ENCODE assay signal across 9 mouse cellular contexts in the genomic region with DNA sequence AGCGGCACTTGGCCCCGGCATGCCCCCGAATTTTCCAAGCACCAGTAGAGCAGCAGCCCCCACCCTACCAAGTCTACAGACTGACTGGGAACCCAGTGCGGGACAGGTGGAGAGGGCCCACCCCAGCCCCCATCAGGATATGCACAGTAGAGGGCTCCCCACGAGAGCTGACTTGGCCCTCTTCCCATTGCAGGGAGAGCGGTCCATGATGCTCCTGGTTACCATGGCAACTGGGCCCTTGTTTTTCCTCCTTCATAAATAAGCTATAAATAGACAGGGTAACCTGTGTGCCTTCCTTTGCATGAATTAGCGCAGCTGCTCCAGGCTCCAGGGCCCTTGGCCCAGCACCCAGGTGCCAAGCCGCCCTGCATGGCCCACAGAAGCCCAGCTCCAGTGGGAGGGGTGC. TPM values are rescaled to one million over a fixed set of nuclear protein-coding genes. Genes with fewer than 3 reads are reported as not detected.
A peak's percentile ranks its signal among the peaks of the same experiment; 100 is the strongest.
DNase-seq lines count a peak whose midpoint lies in the region; ATAC-seq and TF ChIP-seq lines count a peak whose summit lies in the region.
"Had no signal": no experiment of that assay in that cellular context is flagged by ENCODE, and none has a peak within 500 bp of the region (broad histone marks: within the 10 kb centered on the region; RNA-seq: fewer than 3 reads in every experiment).

No protein-coding gene starts in this region.

- no peaks in the 10 kb centered on the region for H3K9me3 ChIP-seq in heart, embryonic 11.5 days (replicated peaks; ENCODE audit: control insufficient read depth, low read length)
- H3K9me3 ChIP-seq in hindbrain, embryonic 16.5 days (ENCODE audit: control insufficient read depth, low read length): no peaks in the 10 kb centered on the region
- H3K9me3 ChIP-seq in midbrain, postnatal 0 days (ENCODE audit: low read length): no peaks in the 10 kb centered on the region
- H3K9me3 ChIP-seq in kidney, embryonic 16.5 days (ENCODE audit: low read length): no peaks in the 10 kb centered on the region

- 0 out of 2 replicates have a peak, but pooled peaks have one; percentile 36 for ATAC-seq in heart, embryonic 11.5 days (replicated peaks; ENCODE audit: insufficient number of reproducible peaks, low FRiP score, low TSS enrichment)
- peak; percentile 56 for ATAC-seq in hindbrain, embryonic 16.5 days
- ATAC-seq in midbrain, postnatal 0 days (ENCODE audit: low FRiP score): peak; percentile 62
- ATAC-seq in kidney, embryonic 16.5 days (ENCODE audit: low FRiP score, low TSS enrichment): no peak

- H3K9ac ChIP-seq in heart, embryonic 11.5 days (ENCODE audit: low read depth, low read length): no peak overlapping the region
- no peak overlapping the region for H3K9ac ChIP-seq in hindbrain, embryonic 16.5 days (ENCODE audit: low read depth, low read length)
- H3K9ac ChIP-seq in midbrain, postnatal 0 days (replicated peaks; ENCODE audit: low read length, poor library complexity, severe bottlenecking): no peak overlapping the region
- no peak overlapping the region for H3K9ac ChIP-seq in kidney, embryonic 16.5 days (replicated peaks; ENCODE audit: low read length)
- H3K9ac ChIP-seq: limb, embryonic 13.5 days had no signal

- no peak overlapping the region for H3K4me3 ChIP-seq in heart, embryonic 11.5 days (ENCODE audit: low read depth, low read length)
- no peak overlapping the region for H3K4me3 ChIP-seq in cerebellum, adult 2 months (replicated peaks; ENCODE audit: insufficient read depth, low read depth, low read length)
- H3K4me3 ChIP-seq in hindbrain, embryonic 16.5 days (ENCODE audit: low read length): no peak overlapping the region
- no peak overlapping the region for H3K4me3 ChIP-seq in midbrain, postnatal 0 days (ENCODE audit: low read depth, low read length)
- H3K4me3 ChIP-seq in kidney, embryonic 16.5 days (ENCODE audit: low read length): no peak overlapping the region
- H3K4me3 ChIP-seq: limb, embryonic 13.5 days had no signal

- no peak for TF ChIP-seq CTCF in cerebellum, adult 2 months (IDR thresholded peaks at IDR 0.05; ENCODE audit: borderline replicate concordance, insufficient read depth, low read depth, low read length)
- no peak for TF ChIP-seq CTCF in midbrain, postnatal 0 days (IDR thresholded peaks at IDR 0.05)

- WGBS in heart, embryonic 11.5 days (ENCODE audit: insufficient replicate concordance): 67% methylated on average over 8 of the region's 8 CpGs
- 25% methylated on average over 8 of the region's 8 CpGs for WGBS in cerebellum, adult 2 months
- 53% methylated on average over 8 of the region's 8 CpGs for WGBS in hindbrain, embryonic 16.5 days
- 53% methylated on average over 8 of the region's 8 CpGs for WGBS in midbrain, postnatal 0 days
- WGBS in kidney, embryonic 16.5 days: 65% methylated on average over 8 of the region's 8 CpGs

- intact Hi-C loops in heart, postnatal 25 days (cut with DNase I): loop anchor here (10.0 kb wide), 2 partner anchors 358 to 362 kb away; partner anchors contain the start of genes Arpc5l, Dennd1a and Rpl35

- H3K27me3 ChIP-seq in heart, embryonic 11.5 days (ENCODE audit: control insufficient read depth, insufficient read depth, low read length): no peaks in the 10 kb centered on the region
- no peaks in the 10 kb centered on the region for H3K27me3 ChIP-seq in cerebellum, adult 2 months (ENCODE audit: control insufficient read depth, insufficient read depth, low read length)
- H3K27me3 ChIP-seq in hindbrain, embryonic 16.5 days (replicated peaks; ENCODE audit: control insufficient read depth, insufficient read depth, low read length): no peaks in the 10 kb centered on the region
- no peaks in the 10 kb centered on the region for H3K27me3 ChIP-seq in midbrain, postnatal 0 days (ENCODE audit: insufficient read depth, low read length)
- H3K27me3 ChIP-seq in kidney, embryonic 16.5 days (ENCODE audit: insufficient read depth, low read length): no peaks in the 10 kb centered on the region
- H3K27me3 ChIP-seq: limb, embryonic 13.5 days had no signal

- DNase-seq in heart, postnatal 25 days (ENCODE audit: low spot score): no peak
- DNase-seq in cerebellum, adult 2 months: peak; percentile 41 to 46
- peak; percentile 80 for DNase-seq in midbrain, postnatal 0 days (ENCODE audit: low spot score)
- DNase-seq in embryo, embryonic 10.5 days (ENCODE audit: low spot score): no peak
- no peak for DNase-seq in heart, adult 18-20 months

- no peak for TF ChIP-seq POLR2A in cerebellum, adult 2 months (IDR thresholded peaks at IDR 0.05; ENCODE audit: borderline replicate concordance, insufficient read depth, low read length)

- H3K4me2 ChIP-seq in heart, embryonic 11.5 days: no peak overlapping the region
- no peak overlapping the region for H3K4me2 ChIP-seq in hindbrain, embryonic 16.5 days (ENCODE audit: low read length)
- no peak overlapping the region for H3K4me2 ChIP-seq in midbrain, postnatal 0 days (ENCODE audit: low read depth, low read length, poor library complexity, severe bottlenecking)
- no peak overlapping the region for H3K4me2 ChIP-seq in kidney, embryonic 16.5 days (replicated peaks; ENCODE audit: low read depth, low read length)
- H3K4me2 ChIP-seq: limb, embryonic 13.5 days had no signal

- peaks cover 7% of the 10 kb centered on the region; the same call in 1 of the 2 replicates for H3K4me1 ChIP-seq in heart, embryonic 11.5 days (ENCODE audit: control insufficient read depth, insufficient read depth, low read length)
- H3K4me1 ChIP-seq in cerebellum, adult 2 months (ENCODE audit: control insufficient read depth, insufficient read depth, low read length): peaks cover 9% of the 10 kb centered on the region; the same call in 1 of the 2 replicates
- H3K4me1 ChIP-seq in hindbrain, embryonic 16.5 days (ENCODE audit: control insufficient read depth, insufficient read depth, low read depth, low read length): peaks cover 20% of the 10 kb centered on the region
- H3K4me1 ChIP-seq in midbrain, postnatal 0 days (ENCODE audit: insufficient read depth, low read length): peaks cover 5% of the 10 kb centered on the region; the same call in 1 of the 2 replicates
- H3K4me1 ChIP-seq in kidney, embryonic 16.5 days (ENCODE audit: insufficient read depth, low read length): peaks cover 14% of the 10 kb centered on the region

- no peaks in the 10 kb centered on the region for H3K36me3 ChIP-seq in heart, embryonic 11.5 days (ENCODE audit: control insufficient read depth, insufficient read depth, low read length)
- no peaks in the 10 kb centered on the region for H3K36me3 ChIP-seq in hindbrain, embryonic 16.5 days (ENCODE audit: control insufficient read depth, insufficient read depth, low read length)
- H3K36me3 ChIP-seq in midbrain, postnatal 0 days (ENCODE audit: insufficient read depth, low read length): no peaks in the 10 kb centered on the region; the same call in 1 of the 2 replicates
- H3K36me3 ChIP-seq in kidney, embryonic 16.5 days (ENCODE audit: insufficient read depth, low read length): no peaks in the 10 kb centered on the region
- H3K36me3 ChIP-seq: limb, embryonic 13.5 days had no signal

- H3K27ac ChIP-seq in heart, embryonic 11.5 days (ENCODE audit: low read depth, low read length): no peak overlapping the region
- H3K27ac ChIP-seq in cerebellum, adult 2 months (ENCODE audit: insufficient read depth, low read length): no peak overlapping the region
- H3K27ac ChIP-seq in hindbrain, embryonic 16.5 days (ENCODE audit: low read depth, low read length): 0 out of 2 replicates have a peak overlapping the region, but pooled peaks have one; percentile 14
- peak overlapping the region; percentile 62 for H3K27ac ChIP-seq in midbrain, postnatal 0 days (ENCODE audit: low read depth, low read length)
- H3K27ac ChIP-seq in kidney, embryonic 16.5 days (ENCODE audit: low read length): no peak overlapping the region
- H3K27ac ChIP-seq: limb, embryonic 13.5 days had no signal

RNA-seq across cellular contexts. Expression of gene Psmb7, which starts 3.3 kb away (rescaled TPM):
- polyA plus RNA-seq in heart, embryonic 11.5 days (2014; fragmentation: Nextera tagmentation; extraction: Ambion mirVana): 254 and 263 TPM in 2 replicates
- 100 to 1,000 TPM; 250 to 253 TPM for total RNA-seq in heart, postnatal 25 days (2021)
- polyA plus RNA-seq in cerebellum, adult 2 months (2012; rRNA removed): 294 and 310 TPM in 2 replicates
- polyA plus RNA-seq in hindbrain, embryonic 16.5 days (2015; fragmentation: Nextera tagmentation; extraction: Ambion mirVana): 273 and 299 TPM in 2 replicates
- total RNA-seq in midbrain, postnatal 0 days (2014; rRNA removed): 218 and 239 TPM in 2 replicates
- 282 and 287 TPM in 2 replicates for polyA plus RNA-seq in midbrain, postnatal 0 days (2015; fragmentation: Nextera tagmentation; extraction: Ambion mirVana)
- total RNA-seq in heart, adult 18-20 months (2021): 100 to 1,000 TPM; 240 to 264 TPM
- 249 and 269 TPM in 2 replicates for polyA plus RNA-seq in kidney, embryonic 16.5 days (2015; fragmentation: Nextera tagmentation; extraction: Ambion mirVana)

Comparison
In these comparisons a context has a peak if more than half of its experiments do, and no peak if none do; other contexts are left out.
1. H3K27ac ChIP-seq: peak in hindbrain, embryonic 16.5 days (single experiment) and midbrain, postnatal 0 days (single experiment); none in heart, embryonic 11.5 days (single experiment), cerebellum, adult 2 months (single experiment) and kidney, embryonic 16.5 days (single experiment).
2. DNase-seq: peak in cerebellum, adult 2 months (2 of 2) and midbrain, postnatal 0 days (single experiment); none in heart, postnatal 25 days (single experiment), embryo, embryonic 10.5 days (single experiment) and heart, adult 18-20 months (0 of 2).